Mouse (Mus musculus): ENCODE results near the gene Flad1. TPM values are rescaled to one million over a fixed set of nuclear protein-coding genes. Genes with fewer than 3 reads are reported as not detected.

The Flad1 gene
- polyA plus RNA-seq, 2 experiments = 26.8 to 32.8 TPM

DNA sequence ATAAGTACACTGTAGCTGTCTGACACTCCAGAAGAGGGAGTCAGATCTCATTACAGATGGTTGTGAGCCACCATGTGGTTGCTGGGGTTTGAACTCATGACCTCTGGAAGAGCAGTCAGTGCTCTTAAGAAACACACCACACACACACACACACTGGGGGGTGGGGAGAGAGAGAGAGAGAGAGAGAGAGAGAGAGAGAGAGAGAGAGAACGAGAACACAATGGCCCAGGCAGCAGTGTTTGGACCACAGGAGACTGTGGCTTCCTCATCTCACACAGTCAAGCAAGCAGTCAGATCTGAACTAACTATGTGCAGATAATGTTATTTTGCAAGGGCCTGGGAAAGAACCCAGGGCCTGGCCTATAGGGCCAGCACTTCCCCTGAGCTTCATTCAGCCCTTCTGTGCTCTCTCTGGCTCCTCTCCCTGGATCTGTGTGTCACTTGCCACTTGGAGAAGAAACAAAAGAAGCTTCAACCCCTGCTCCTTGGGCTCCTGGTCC, 44.2 kb upstream of the Flad1 start:
- H3K4me2 ChIP-seq (replicated peaks; ENCODE audit: low read depth, low read length, severe bottlenecking) = no peak overlapping the region
- no peak for TF ChIP-seq POLR2A (IDR thresholded peaks at IDR 0.05; ENCODE audit: borderline replicate concordance, extremely low read depth, insufficient read depth, insufficient read length)
- 83% methylated on average over 1 of the region's 1 CpGs for WGBS
- ATAC-seq (ENCODE audit: low FRiP score, low read depth) (no peak), DNase-seq (ENCODE audit: low spot score) (no peak)
- H3K9me3 ChIP-seq (ENCODE audit: control insufficient read depth, low read length) = no peaks in the 10 kb centered on the region
- H3K4me1 ChIP-seq (ENCODE audit: control insufficient read depth, insufficient read depth, low read length) = peaks cover 7% of the 10 kb centered on the region
- H3K36me3 ChIP-seq (ENCODE audit: control insufficient read depth, insufficient read depth, low read length) = no peaks in the 10 kb centered on the region
- H3K27me3 ChIP-seq (ENCODE audit: control insufficient read depth, insufficient read depth, low read length) = no peaks in the 10 kb centered on the region
- no peak overlapping the region for H3K4me3 ChIP-seq (replicated peaks; ENCODE audit: low read length)
- H3K9ac ChIP-seq (ENCODE audit: low read depth, low read length, severe bottlenecking) = no peak overlapping the region
- H3K27ac ChIP-seq (replicated peaks; ENCODE audit: low read depth, low read length) = no peak overlapping the region

DNA sequence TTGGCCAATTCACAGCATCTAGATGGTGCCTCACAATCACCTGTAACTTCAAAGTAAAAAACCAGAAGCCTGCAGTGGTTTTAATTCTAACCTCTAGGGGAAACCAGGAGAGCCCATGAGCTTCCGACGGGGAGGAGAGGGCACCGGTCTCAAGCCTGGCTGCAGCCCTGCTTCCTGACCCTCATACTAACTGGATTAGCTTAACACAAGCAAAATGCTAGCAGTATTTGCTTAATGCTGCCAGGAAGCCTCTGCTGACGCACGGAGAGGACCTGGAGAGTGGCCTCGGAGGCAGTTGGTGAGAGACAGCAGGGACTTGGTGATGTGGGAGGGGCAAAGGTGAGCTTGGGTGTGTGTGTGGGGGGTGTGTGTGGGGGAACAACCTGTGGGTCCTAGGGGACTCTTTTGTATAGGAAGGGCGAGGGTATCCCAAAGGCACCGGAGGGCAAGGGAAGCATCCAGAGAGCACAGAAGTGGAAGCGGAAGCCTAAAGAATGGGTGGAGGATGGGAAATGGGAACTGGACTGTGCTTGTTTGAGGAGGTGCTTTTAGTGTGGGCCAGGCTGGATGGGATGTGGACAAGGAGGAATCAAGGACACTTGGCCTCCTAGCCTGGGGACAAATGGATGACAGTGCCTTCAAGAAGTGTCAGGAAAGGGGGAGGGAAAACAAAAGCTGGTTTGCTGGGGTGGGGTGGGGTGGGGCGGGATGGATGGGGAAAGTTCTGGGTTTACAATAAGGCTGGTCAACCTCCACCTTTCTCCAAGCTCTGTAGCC, 42.9 kb upstream of the Flad1 start, which contains the start of gene Pmvk:
Gene Pmvk, plus strand, starts transcription at position 141 of the 777 bp plus-strand sequence.
- no peaks in the 10 kb centered on the region for H3K36me3 ChIP-seq (ENCODE audit: control insufficient read depth, insufficient read depth, low read length)
- ATAC-seq (ENCODE audit: low FRiP score, low read depth) (no peak), DNase-seq (ENCODE audit: low spot score) (no peak)
- no peak within 1 kb of the TSS for H3K4me3 ChIP-seq (replicated peaks; ENCODE audit: low read length)
- 64% methylated on average over 10 of the region's 10 CpGs for WGBS
- no peak within 1 kb of the TSS for H3K9ac ChIP-seq (ENCODE audit: low read depth, low read length, severe bottlenecking)
- H3K27ac ChIP-seq (replicated peaks; ENCODE audit: low read depth, low read length) = no peak within 1 kb of the TSS
- H3K9me3 ChIP-seq (ENCODE audit: control insufficient read depth, low read length) = no peaks in the 10 kb centered on the region
- no peaks in the 10 kb centered on the region for H3K27me3 ChIP-seq (ENCODE audit: control insufficient read depth, insufficient read depth, low read length)
- no peak within 1 kb of the TSS for H3K4me2 ChIP-seq (replicated peaks; ENCODE audit: low read depth, low read length, severe bottlenecking)
- no peak for TF ChIP-seq POLR2A (IDR thresholded peaks at IDR 0.05; ENCODE audit: borderline replicate concordance, extremely low read depth, insufficient read depth, insufficient read length)
- peaks cover 7% of the 10 kb centered on the region for H3K4me1 ChIP-seq (ENCODE audit: control insufficient read depth, insufficient read depth, low read length)

DNA sequence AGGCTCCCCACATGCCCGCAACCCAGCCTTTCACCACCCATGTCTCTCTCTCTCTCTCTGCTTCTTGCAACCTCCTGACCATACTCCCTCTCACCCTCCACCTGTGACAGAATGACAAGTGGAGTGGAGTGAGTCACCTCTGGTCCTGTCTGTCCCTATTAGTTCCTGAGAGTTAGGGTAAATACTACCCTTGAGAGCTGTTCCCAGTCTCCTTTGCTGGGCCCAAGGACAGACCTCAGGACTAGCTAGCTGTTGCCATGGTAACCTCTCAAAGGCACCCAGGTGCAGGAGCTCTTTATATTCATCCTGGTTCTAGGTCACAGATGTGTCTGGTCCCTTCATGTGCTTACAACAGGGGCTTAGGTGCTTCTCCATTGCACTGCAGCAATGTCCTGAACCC, 40.2 kb upstream of the Flad1 start:
- no peaks in the 10 kb centered on the region for H3K4me1 ChIP-seq (ENCODE audit: control insufficient read depth, insufficient read depth, low read length)
- DNase-seq (ENCODE audit: low spot score) (no peak), ATAC-seq (ENCODE audit: low FRiP score, low read depth) (no peak)
- no peaks in the 10 kb centered on the region for H3K27me3 ChIP-seq (ENCODE audit: control insufficient read depth, insufficient read depth, low read length)
- H3K9ac ChIP-seq (ENCODE audit: low read depth, low read length, severe bottlenecking) = no peak overlapping the region
- H3K36me3 ChIP-seq (ENCODE audit: control insufficient read depth, insufficient read depth, low read length) = peaks cover 3% of the 10 kb centered on the region; the same call in 1 of the 2 replicates
- no peak overlapping the region for H3K27ac ChIP-seq (replicated peaks; ENCODE audit: low read depth, low read length)
- no peak overlapping the region for H3K4me2 ChIP-seq (replicated peaks; ENCODE audit: low read depth, low read length, severe bottlenecking)
- H3K4me3 ChIP-seq (replicated peaks; ENCODE audit: low read length) = no peak overlapping the region
- WGBS = 80% methylated on average over 1 of the region's 1 CpGs
- TF ChIP-seq POLR2A (IDR thresholded peaks at IDR 0.05; ENCODE audit: borderline replicate concordance, extremely low read depth, insufficient read depth, insufficient read length) = no peak
- H3K9me3 ChIP-seq (ENCODE audit: control insufficient read depth, low read length) = no peaks in the 10 kb centered on the region

DNA sequence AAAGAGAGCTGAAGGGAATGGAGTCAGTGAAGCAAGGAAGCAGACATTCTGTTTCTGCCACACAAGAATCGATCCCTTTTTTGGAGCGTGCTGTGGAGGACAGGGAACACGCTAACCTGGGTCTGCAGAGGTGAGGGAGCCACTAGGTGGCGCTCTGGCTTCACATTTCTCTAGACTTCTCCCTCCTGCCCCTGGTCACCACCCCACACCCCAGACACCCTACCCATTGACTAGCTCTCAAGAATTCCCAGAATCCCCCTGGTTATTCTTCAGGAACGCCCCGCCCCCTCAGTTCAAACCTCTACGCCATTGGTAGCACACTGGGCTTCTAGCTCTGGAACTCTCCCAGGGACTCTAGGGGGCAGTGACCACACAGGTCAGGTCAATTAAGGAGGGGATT, 37.9 kb upstream of the Flad1 start:
- H3K4me3 ChIP-seq (replicated peaks; ENCODE audit: low read length) = no peak overlapping the region
- 44% methylated on average over 7 of the region's 7 CpGs for WGBS
- H3K4me1 ChIP-seq (ENCODE audit: control insufficient read depth, insufficient read depth, low read length) = no peaks in the 10 kb centered on the region
- H3K27ac ChIP-seq (replicated peaks; ENCODE audit: low read depth, low read length) = no peak overlapping the region
- DNase-seq (ENCODE audit: low spot score) (peak; percentile 74), ATAC-seq (ENCODE audit: low FRiP score, low read depth) (peak; percentile 52; the same call in 1 of the 2 replicates)
- peak overlapping the region; percentile 7; the same call in 1 of the 2 replicates for H3K9ac ChIP-seq (ENCODE audit: low read depth, low read length, severe bottlenecking)
- H3K36me3 ChIP-seq (ENCODE audit: control insufficient read depth, insufficient read depth, low read length) = peaks cover 22% of the 10 kb centered on the region
- TF ChIP-seq POLR2A (IDR thresholded peaks at IDR 0.05; ENCODE audit: borderline replicate concordance, extremely low read depth, insufficient read depth, insufficient read length) = no peak
- H3K9me3 ChIP-seq (ENCODE audit: control insufficient read depth, low read length) = no peaks in the 10 kb centered on the region
- no peak overlapping the region for H3K4me2 ChIP-seq (replicated peaks; ENCODE audit: low read depth, low read length, severe bottlenecking)
- no peaks in the 10 kb centered on the region for H3K27me3 ChIP-seq (ENCODE audit: control insufficient read depth, insufficient read depth, low read length)

DNA sequence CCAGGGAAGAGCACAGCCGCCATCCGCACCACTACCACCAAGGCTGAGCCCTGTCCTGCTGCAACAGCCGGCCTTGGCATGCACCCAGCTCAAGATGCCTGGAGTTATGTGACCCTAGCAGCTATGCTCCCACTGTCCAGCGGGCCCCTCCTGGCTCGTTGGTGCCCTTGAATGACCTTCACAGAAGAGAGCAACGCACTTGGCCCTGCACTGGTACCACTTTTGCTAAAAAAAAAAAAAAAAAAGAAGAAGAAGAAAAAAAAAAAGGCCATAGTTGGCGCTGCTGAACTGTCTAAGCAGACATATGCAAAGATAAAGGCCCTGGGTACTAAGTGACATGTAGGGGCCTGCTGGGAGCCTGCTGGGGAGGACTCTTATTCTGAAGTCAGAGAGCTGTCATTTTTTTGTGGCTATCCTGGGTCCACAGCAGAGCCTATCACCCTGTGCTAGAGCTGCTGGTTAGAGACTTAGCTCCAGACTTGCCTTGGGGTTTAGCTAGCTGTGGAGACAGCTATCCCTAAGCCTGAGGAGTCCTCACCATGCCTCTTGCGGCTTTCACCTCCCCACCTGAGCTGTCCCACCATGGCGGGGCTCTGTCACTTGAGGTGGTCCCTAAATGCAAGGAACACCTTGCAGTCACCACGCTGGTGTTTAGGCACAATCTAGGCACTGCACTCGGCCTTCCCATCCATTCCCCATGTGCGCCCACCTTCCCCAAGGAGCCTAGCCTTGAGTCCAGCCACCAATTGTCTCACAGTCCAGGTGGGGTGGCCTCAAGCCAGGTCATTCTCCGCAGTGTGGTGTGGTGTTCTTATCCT, 37.3 kb upstream of the Flad1 start:
- no peak for DNase-seq (ENCODE audit: low spot score)
- Histone ChIP-seq H3K4me2 (replicated peaks; ENCODE audit: low read depth, low read length, severe bottlenecking) (no peak overlapping the region), H3K27ac (replicated peaks; ENCODE audit: low read depth, low read length) (no peak overlapping the region), H3K4me1 (ENCODE audit: control insufficient read depth, insufficient read depth, low read length) (no peaks in the 10 kb centered on the region), H3K9me3 (ENCODE audit: control insufficient read depth, low read length) (no peaks in the 10 kb centered on the region), H3K36me3 (ENCODE audit: control insufficient read depth, insufficient read depth, low read length) (peaks cover 22% of the 10 kb centered on the region), H3K9ac (ENCODE audit: low read depth, low read length, severe bottlenecking) (peak overlapping the region; percentile 7; the same call in 1 of the 2 replicates), H3K27me3 (ENCODE audit: control insufficient read depth, insufficient read depth, low read length) (no peaks in the 10 kb centered on the region), H3K4me3 (replicated peaks; ENCODE audit: low read length) (no peak overlapping the region)
- no peak for ATAC-seq (ENCODE audit: low FRiP score, low read depth)
- TF ChIP-seq POLR2A (IDR thresholded peaks at IDR 0.05; ENCODE audit: borderline replicate concordance, extremely low read depth, insufficient read depth, insufficient read length) = no peak
- WGBS = 63% methylated on average over 13 of the region's 13 CpGs
